ENCODE assay signal across 11 mouse cellular contexts in the genomic region with DNA sequence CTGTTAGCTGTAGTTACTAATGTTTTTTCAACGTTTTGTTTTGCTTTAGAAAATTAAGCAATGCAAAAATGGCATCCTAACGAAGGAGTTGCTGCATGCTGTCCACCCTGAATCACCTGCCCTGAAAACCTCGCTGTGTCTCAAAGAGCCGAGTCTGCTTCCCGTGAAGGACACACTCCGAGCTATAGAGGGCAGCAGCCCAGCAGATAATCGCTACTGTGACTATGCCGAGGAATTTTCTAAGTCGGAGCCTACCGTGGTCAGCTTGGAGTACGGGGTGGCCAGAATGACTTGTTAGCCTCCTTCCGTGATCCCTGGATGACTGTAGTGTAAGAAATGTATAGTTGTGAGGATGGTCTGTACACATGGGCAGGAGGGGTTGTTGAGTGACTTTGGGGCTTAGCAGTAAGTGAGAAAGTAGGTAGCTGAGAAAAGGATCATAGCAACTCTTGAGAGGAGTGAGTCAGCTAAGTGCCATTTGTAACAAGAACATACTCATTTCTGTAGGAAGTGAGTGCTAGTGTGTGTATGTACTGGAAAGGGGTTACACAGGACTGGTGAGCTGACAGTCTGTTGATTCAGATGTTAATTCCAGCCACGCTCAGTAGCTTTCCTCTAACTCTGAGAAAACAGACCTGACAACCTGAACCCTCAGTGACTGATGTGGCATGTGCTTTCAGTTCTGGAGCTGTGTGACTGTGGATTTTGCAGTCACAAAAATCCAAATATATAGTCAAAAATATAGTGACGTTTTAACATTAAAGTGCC. TPM values are rescaled to one million over a fixed set of nuclear protein-coding genes. Genes with fewer than 3 reads are reported as not detected.
A peak's percentile ranks its signal among the peaks of the same experiment; 100 is the strongest.
DNase-seq lines count a peak whose midpoint lies in the region; ATAC-seq and TF ChIP-seq lines count a peak whose summit lies in the region.
"Had no signal": no experiment of that assay in that cellular context is flagged by ENCODE, and none has a peak within 500 bp of the region (broad histone marks: within the 10 kb centered on the region; RNA-seq: fewer than 3 reads in every experiment).

No protein-coding gene starts in this region.

- no peaks in the 10 kb centered on the region for H3K27me3 ChIP-seq in kidney, postnatal 0 days (ENCODE audit: insufficient read depth, low read length)
- no peaks in the 10 kb centered on the region for H3K27me3 ChIP-seq in kidney, embryonic 14.5 days (ENCODE audit: control insufficient read depth, insufficient read depth, low read length)
- no peaks in the 10 kb centered on the region for H3K27me3 ChIP-seq in midbrain, embryonic 14.5 days (ENCODE audit: control insufficient read depth, insufficient read depth, low read length)
- no peaks in the 10 kb centered on the region for H3K27me3 ChIP-seq in heart, embryonic 11.5 days (ENCODE audit: control insufficient read depth, insufficient read depth, low read length)

- peak; percentile 38 for TF ChIP-seq CTCF in kidney, postnatal 0 days (IDR thresholded peaks at IDR 0.05; ENCODE audit: low read depth)
- TF ChIP-seq CTCF in gastrocnemius, adult 2 months (IDR thresholded peaks at IDR 0.05): no peak

- H3K4me3 ChIP-seq in kidney, postnatal 0 days (replicated peaks; ENCODE audit: low read depth, low read length): no peak overlapping the region
- H3K4me3 ChIP-seq in kidney, embryonic 14.5 days (ENCODE audit: low read length): no peak overlapping the region
- H3K4me3 ChIP-seq in midbrain, embryonic 14.5 days (replicated peaks; ENCODE audit: low read depth, low read length): no peak overlapping the region
- no peak overlapping the region for H3K4me3 ChIP-seq in gastrocnemius, adult 2 months
- H3K4me3 ChIP-seq in heart, embryonic 11.5 days (ENCODE audit: low read depth, low read length): no peak overlapping the region

- intact Hi-C loops in gastrocnemius, adult 2 months (cut with DNase I): no loop called here

- H3K9ac ChIP-seq in kidney, postnatal 0 days (ENCODE audit: low read depth, low read length): no peak overlapping the region
- no peak overlapping the region for H3K9ac ChIP-seq in kidney, embryonic 14.5 days (ENCODE audit: low read depth, low read length)
- no peak overlapping the region; the same call in 1 of the 2 replicates for H3K9ac ChIP-seq in midbrain, embryonic 14.5 days (replicated peaks; ENCODE audit: low read length)
- H3K9ac ChIP-seq in heart, embryonic 11.5 days (ENCODE audit: low read depth, low read length): no peak overlapping the region

- no peak for ATAC-seq in kidney, postnatal 0 days (replicated peaks; ENCODE audit: low FRiP score, low read depth)
- ATAC-seq in kidney, embryonic 14.5 days (ENCODE audit: low FRiP score, low TSS enrichment): no peak
- ATAC-seq in cerebellum, adult (ENCODE audit: insufficient number of reproducible peaks, low FRiP score, low TSS enrichment): peak; percentile 86
- no peak; the same call in 1 of the 2 replicates for ATAC-seq in midbrain, embryonic 14.5 days (ENCODE audit: low FRiP score, low TSS enrichment)
- no peak for ATAC-seq in heart, embryonic 11.5 days (replicated peaks; ENCODE audit: insufficient number of reproducible peaks, low FRiP score, low TSS enrichment)

- no peaks in the 10 kb centered on the region for H3K9me3 ChIP-seq in kidney, postnatal 0 days (replicated peaks; ENCODE audit: low read length)
- H3K9me3 ChIP-seq in kidney, embryonic 14.5 days (ENCODE audit: control insufficient read depth, low read length): no peaks in the 10 kb centered on the region
- no peaks in the 10 kb centered on the region for H3K9me3 ChIP-seq in midbrain, embryonic 14.5 days (ENCODE audit: control insufficient read depth, low read length)
- no peaks in the 10 kb centered on the region for H3K9me3 ChIP-seq in heart, embryonic 11.5 days (replicated peaks; ENCODE audit: control insufficient read depth, low read length)

- H3K36me3 ChIP-seq in kidney, postnatal 0 days (ENCODE audit: insufficient read depth, low read length): peaks cover 5% of the 10 kb centered on the region; the same call in 1 of the 2 replicates
- H3K36me3 ChIP-seq in kidney, embryonic 14.5 days (ENCODE audit: control insufficient read depth, insufficient read depth, low read length): peaks cover 9% of the 10 kb centered on the region
- H3K36me3 ChIP-seq in midbrain, embryonic 14.5 days (ENCODE audit: control insufficient read depth, insufficient read depth, low read length): peaks cover 29% of the 10 kb centered on the region
- peaks cover 8% of the 10 kb centered on the region; the same call in 1 of the 2 replicates for H3K36me3 ChIP-seq in heart, embryonic 11.5 days (ENCODE audit: control insufficient read depth, insufficient read depth, low read length)

- no peak for DNase-seq in kidney, postnatal 0 days (ENCODE audit: low spot score)
- DNase-seq in embryo, embryonic 11 days: peak; percentile 44
- DNase-seq in midbrain, embryonic 14.5 days: peak; percentile 66
- no peak for DNase-seq in gastrocnemius, adult 2 months
- DNase-seq in yolk sac, embryonic 10.5 days (ENCODE audit: low spot score): no peak
- DNase-seq: heart, postnatal 4 days; layer of hippocampus, postnatal 36 days had no signal

- H3K4me1 ChIP-seq in kidney, postnatal 0 days (replicated peaks; ENCODE audit: insufficient read depth, low read length): no peaks in the 10 kb centered on the region
- H3K4me1 ChIP-seq in kidney, embryonic 14.5 days (ENCODE audit: control insufficient read depth, insufficient read depth, low read length): no peaks in the 10 kb centered on the region
- peaks cover 11% of the 10 kb centered on the region for H3K4me1 ChIP-seq in midbrain, embryonic 14.5 days (ENCODE audit: control insufficient read depth, insufficient read depth, low read length)
- no peaks in the 10 kb centered on the region for H3K4me1 ChIP-seq in heart, embryonic 11.5 days (ENCODE audit: control insufficient read depth, insufficient read depth, low read length)

- H3K27ac ChIP-seq in kidney, postnatal 0 days: no peak overlapping the region
- no peak overlapping the region for H3K27ac ChIP-seq in kidney, embryonic 14.5 days (ENCODE audit: low read depth, low read length)
- H3K27ac ChIP-seq in midbrain, embryonic 14.5 days (replicated peaks; ENCODE audit: low read depth, low read length): peak overlapping the region; percentile 34; the same call in 1 of the 2 replicates
- no peak overlapping the region for H3K27ac ChIP-seq in gastrocnemius, adult 2 months
- no peak overlapping the region for H3K27ac ChIP-seq in heart, embryonic 11.5 days (ENCODE audit: low read depth, low read length)

- H3K4me2 ChIP-seq in kidney, postnatal 0 days (ENCODE audit: low read length): no peak overlapping the region
- H3K4me2 ChIP-seq in kidney, embryonic 14.5 days (replicated peaks; ENCODE audit: low read depth, low read length): no peak overlapping the region
- no peak overlapping the region for H3K4me2 ChIP-seq in midbrain, embryonic 14.5 days (ENCODE audit: low read length)
- no peak overlapping the region for H3K4me2 ChIP-seq in heart, embryonic 11.5 days

- WGBS in kidney, postnatal 0 days: 79% methylated on average over 14 of the region's 14 CpGs
- 80% methylated on average over 14 of the region's 14 CpGs for WGBS in kidney, embryonic 14.5 days
- 53% methylated on average over 14 of the region's 14 CpGs for WGBS in midbrain, embryonic 14.5 days
- WGBS in heart, embryonic 11.5 days (ENCODE audit: insufficient replicate concordance): 77% methylated on average over 14 of the region's 14 CpGs

RNA-seq across cellular contexts. Expression of gene Mtmr6, which starts 35.4 kb away (rescaled TPM):
- 31.3 and 32.2 TPM in 2 replicates for polyA plus RNA-seq in kidney, postnatal 0 days (2015; fragmentation: Nextera tagmentation; extraction: Ambion mirVana)
- polyA plus RNA-seq in kidney, embryonic 14.5 days (2014; fragmentation: Nextera tagmentation; extraction: Ambion mirVana): 13.7 and 26.0 TPM in 2 replicates
- 38.9 and 68.7 TPM in 2 replicates for polyA plus RNA-seq in midbrain, embryonic 14.5 days (2014; fragmentation: Nextera tagmentation; extraction: Ambion mirVana)
- total RNA-seq in gastrocnemius, adult 2 months (2021): 10 to 100 TPM; 43.7 to 46.3 TPM
- 27.7 and 33.7 TPM in 2 replicates for polyA plus RNA-seq in heart, embryonic 11.5 days (2014; fragmentation: Nextera tagmentation; extraction: Ambion mirVana)

RNA-seq across cellular contexts. Expression of gene Gm49336, which starts 49.1 kb away (rescaled TPM):
- 32.6 and 33.4 TPM in 2 replicates for polyA plus RNA-seq in kidney, postnatal 0 days (2015; fragmentation: Nextera tagmentation; extraction: Ambion mirVana)
- 36.6 and 63.1 TPM in 2 replicates for polyA plus RNA-seq in kidney, embryonic 14.5 days (2014; fragmentation: Nextera tagmentation; extraction: Ambion mirVana)
- polyA plus RNA-seq in midbrain, embryonic 14.5 days (2014; fragmentation: Nextera tagmentation; extraction: Ambion mirVana): 55.1 and 76.9 TPM in 2 replicates
- 10 to 100 TPM; 32.9 to 34.3 TPM for total RNA-seq in gastrocnemius, adult 2 months (2021)
- polyA plus RNA-seq in heart, embryonic 11.5 days (2014; fragmentation: Nextera tagmentation; extraction: Ambion mirVana): 50.6 and 55.3 TPM in 2 replicates

RNA-seq across cellular contexts. Expression of gene Nupl1, which starts 49.2 kb away (rescaled TPM):
- polyA plus RNA-seq in kidney, postnatal 0 days (2015; fragmentation: Nextera tagmentation; extraction: Ambion mirVana): not detected in 2 replicates
- not detected in 2 replicates for polyA plus RNA-seq in kidney, embryonic 14.5 days (2014; fragmentation: Nextera tagmentation; extraction: Ambion mirVana)
- polyA plus RNA-seq in midbrain, embryonic 14.5 days (2014; fragmentation: Nextera tagmentation; extraction: Ambion mirVana): not detected in 2 replicates
- total RNA-seq in gastrocnemius, adult 2 months (2021): not detected
- polyA plus RNA-seq in heart, embryonic 11.5 days (2014; fragmentation: Nextera tagmentation; extraction: Ambion mirVana): 0.07 TPM in 1 of 2 replicates, not detected in the other
- total RNA-seq: heart, postnatal 4 days; layer of hippocampus, postnatal 36 days had no signal
- polyA plus RNA-seq: lung, embryonic 16.5 days had no signal

Comparison
In these comparisons a context has a peak if more than half of its experiments do, and no peak if none do; other contexts are left out.
1. DNase-seq: peak in embryo, embryonic 11 days (single experiment) and midbrain, embryonic 14.5 days (single experiment); none in kidney, postnatal 0 days (single experiment), gastrocnemius, adult 2 months (single experiment) and yolk sac, embryonic 10.5 days (single experiment).